Mouse (Mus musculus): ENCODE data around the gene Cd59a.

Gene Cd59a

GRCm38 (mm10) chr2:104144004-104144403 lies 48.4 kb downstream of the Cd59a start:
- no peak for DNase-seq

- peak; percentile 81 for DNase-seq
These were observed 50.4 kb downstream of the Cd59a start for GRCm38 (mm10) chr2:104145983-104146382.

- DNase-seq = no peak
These were observed 52.4 kb downstream of the Cd59a start for GRCm38 (mm10) chr2:104147910-104148561.

- no peak for DNase-seq
These were observed 55.2 kb downstream of the Cd59a start for GRCm38 (mm10) chr2:104150608-104151397.

GRCm38 (mm10) chr2:104153345-104153744 lies 57.7 kb downstream of the Cd59a start:
- no peak for DNase-seq

- no peak for DNase-seq
These were observed 58.3 kb downstream of the Cd59a start for GRCm38 (mm10) chr2:104153876-104154275.

- DNase-seq = no peak
These were observed 62.2 kb downstream of the Cd59a start for GRCm38 (mm10) chr2:104157831-104158230.

GRCm38 (mm10) chr2:104163418-104163817 lies 67.8 kb downstream of the Cd59a start:
- no peak for DNase-seq

GRCm38 (mm10) chr2:104163978-104164487 lies 68.4 kb downstream of the Cd59a start:
- DNase-seq = no peak

Data from liver (tissue).